Mouse (Mus musculus) gastrocnemius, postnatal 4 days (tissue): Measurements from ENCODE around the gene Gpx4. TPM values are rescaled to one million over a fixed set of nuclear protein-coding genes. Genes with fewer than 3 reads are reported as not detected.
A peak's percentile ranks its signal among the peaks of the same experiment; 100 is the strongest.

Experiments
- DNase-seq, 2 experiments: peaks; one replicate each; pipeline ENCODE4 v3.0.0; 2021 to 2022; ENCODE audit warnings: low spot score in 2 of 2, mixed read lengths in 2 of 2
- total RNA-seq, 2 experiments: library from RNA; stranded (reverse); gene quantifications; 2 replicates each; pipeline ENCODE4 v1.2.3; 2021

The Gpx4 gene
- total RNA-seq, 2 experiments from 2014 or later = 339 to 434 TPM

- DNase-seq = peak in 1 of 2 experiments; percentile 71
Measured at GRCm38 (mm10) chr10:80070837-80071515, 24.0 kb downstream of the Gpx4 start.

DNA sequence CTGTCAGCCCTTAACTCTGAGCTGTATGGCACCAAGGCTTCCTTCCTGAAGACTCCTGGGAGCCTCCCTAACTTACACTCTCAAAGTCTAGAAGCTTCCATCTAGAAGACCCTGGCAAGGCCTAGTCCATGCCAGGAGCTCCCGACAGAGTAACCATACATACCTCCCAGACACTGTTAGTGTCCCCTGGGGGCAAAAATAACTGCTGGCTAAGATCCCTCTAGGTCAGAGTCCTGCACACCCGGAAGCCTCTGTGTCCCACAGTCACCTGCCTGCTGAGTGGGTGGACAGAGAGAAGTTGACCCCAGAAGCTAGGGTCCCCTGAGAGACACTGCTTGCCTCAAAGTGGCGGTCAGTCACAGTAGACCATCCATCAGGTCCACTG, 24.5 kb downstream of the Gpx4 start:
- no peak for DNase-seq

DNA sequence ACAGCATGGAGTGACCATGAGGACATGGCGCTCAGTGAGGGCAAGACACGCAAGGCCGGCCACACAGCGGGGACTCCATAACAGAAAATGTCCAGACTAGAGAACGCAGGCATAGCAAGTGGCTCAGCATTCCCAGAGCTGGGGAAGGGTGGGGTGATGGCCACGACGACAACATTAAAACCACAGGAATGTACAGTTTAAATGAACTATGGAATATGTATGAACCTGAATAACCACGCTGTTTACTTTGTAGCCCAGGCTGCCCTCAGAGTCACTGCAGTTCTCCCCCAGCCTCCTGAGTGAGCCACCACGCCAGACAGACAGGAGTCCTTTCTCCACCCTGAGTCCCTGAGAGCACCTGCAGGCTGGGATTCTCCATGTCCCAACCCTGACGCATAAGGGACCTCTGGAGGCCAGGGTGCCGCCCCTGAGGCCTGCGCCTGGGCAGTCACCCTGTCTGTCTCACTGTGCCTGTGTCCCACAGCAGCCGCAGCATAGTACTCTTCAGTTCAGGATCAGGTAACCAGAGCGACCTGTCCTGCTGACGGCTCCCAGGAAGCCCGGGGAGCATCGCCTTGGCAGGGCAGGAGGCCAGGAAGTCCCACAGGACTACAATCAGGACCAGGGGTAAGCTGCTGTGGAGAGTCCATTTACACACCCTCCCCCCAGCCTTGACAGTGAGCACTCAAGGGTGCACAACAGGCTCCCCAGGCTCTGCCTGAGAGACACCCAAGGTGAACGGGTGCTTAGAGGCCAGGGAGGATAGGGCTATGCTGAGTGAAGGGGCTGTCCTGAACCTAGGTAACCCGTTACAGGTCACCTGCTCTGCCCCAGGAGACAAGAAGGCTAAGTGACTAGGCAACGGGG, 25.9 kb downstream of the Gpx4 start:
- DNase-seq = no peak

- DNase-seq = peak in 1 of 2 experiments; percentile 61
Measured at GRCm38 (mm10) chr10:80074813-80075601, 28.0 kb downstream of the Gpx4 start.

DNA sequence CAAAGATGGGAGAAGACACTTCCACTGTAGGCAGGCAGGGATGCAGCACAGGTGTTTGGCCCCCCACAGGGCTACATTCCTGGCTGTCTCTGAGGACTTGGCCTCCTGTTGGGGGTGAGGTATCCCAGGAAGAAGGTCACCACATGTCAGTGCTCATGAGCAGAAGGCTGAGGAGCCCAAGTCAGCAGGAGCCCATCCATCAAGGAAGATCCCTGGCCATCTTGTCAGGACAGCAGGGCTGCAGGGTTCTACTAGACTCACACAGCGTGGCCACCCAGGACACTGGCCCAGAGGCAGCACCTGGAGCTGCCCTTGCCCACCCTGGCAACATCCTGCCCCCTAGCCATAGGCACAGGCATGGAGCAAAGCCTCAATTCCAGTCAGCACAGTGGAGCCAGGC, 29.0 kb downstream of the Gpx4 start:
- DNase-seq = no peak

DNA sequence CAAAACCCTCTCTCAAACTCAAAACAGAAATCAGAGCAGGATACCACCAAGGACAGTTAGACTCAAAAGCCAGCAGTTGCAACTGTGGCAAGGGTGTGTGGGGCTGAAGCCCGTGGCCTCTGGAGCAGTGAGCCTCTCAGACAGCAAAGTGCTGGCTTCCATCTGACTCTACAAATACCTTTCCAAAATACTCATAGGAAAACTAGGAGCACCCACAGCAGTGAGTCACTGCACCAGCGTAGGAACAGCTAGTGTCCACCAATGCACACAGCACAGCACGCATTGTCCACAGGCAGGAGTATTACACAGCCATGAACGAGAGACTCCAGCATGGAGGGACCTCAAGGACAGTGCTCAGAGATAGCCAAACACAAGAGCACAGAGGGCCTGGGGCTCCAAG, 29.4 kb downstream of the Gpx4 start:
- no peak for DNase-seq

- no peak for DNase-seq
Measured at GRCm38 (mm10) chr10:80077312-80077711, 30.3 kb downstream of the Gpx4 start.

- DNase-seq = no peak
Measured at GRCm38 (mm10) chr10:80078366-80078765, 31.4 kb downstream of the Gpx4 start.

GRCm38 (mm10) chr10:80080396-80081070, 33.6 kb downstream of the Gpx4 start:
- no peak for DNase-seq

- DNase-seq = no peak
Measured at GRCm38 (mm10) chr10:80081075-80081474, 34.1 kb downstream of the Gpx4 start.

GRCm38 (mm10) chr10:80084817-80085487, 38.0 kb downstream of the Gpx4 start:
- peak in 1 of 2 experiments; percentile 37 for DNase-seq

- no peak for DNase-seq
Measured at GRCm38 (mm10) chr10:80086847-80087246, 39.9 kb downstream of the Gpx4 start.

- DNase-seq = no peak
Measured at GRCm38 (mm10) chr10:80087483-80087882, 40.5 kb downstream of the Gpx4 start.

DNA sequence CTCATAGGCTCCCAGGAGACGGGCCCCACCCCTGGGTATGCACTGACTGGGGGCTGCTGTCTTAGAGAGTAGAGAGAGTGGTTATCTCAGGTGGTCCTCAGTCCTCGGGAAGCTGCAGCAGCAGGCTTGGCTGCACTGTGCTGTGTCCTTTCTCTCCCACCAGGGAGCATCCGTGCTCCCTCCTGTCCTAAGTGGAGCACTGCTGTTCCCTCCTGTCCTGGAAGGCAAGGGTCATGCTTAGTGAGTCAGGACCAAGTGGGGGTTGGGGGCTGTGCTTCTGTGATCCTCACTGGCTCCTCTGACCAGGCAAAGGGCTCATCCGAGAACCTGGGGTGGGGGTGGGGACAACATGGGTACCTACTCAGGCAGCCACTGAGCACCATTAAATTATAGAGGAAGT, 42.2 kb downstream of the Gpx4 start:
- no peak for DNase-seq

GRCm38 (mm10) chr10:80091527-80091926, 44.6 kb downstream of the Gpx4 start:
- DNase-seq = peak in 1 of 2 experiments; percentile 40

DNA sequence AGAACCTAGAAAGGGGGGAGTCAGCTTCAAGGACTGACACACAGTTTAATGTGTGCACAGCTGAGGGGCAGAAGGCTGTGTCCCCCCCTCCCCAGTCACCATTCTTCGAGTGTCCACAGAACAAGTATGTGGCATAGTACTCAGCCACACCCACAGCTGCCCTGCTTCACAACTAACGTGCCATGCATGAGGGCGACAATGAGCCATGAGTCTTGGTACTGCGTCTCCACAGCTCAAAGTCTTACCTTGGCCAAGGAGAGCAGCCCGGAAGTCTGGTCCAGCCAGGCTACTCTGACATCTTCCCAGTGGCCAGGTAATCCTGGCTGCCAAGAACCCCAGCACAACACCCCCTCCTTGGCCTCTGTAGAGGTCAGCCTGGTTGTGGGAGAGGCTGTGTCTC, 45.7 kb downstream of the Gpx4 start:
- DNase-seq = no peak

- DNase-seq = no peak
Measured at GRCm38 (mm10) chr10:80094085-80094484, 47.1 kb downstream of the Gpx4 start.

DNA sequence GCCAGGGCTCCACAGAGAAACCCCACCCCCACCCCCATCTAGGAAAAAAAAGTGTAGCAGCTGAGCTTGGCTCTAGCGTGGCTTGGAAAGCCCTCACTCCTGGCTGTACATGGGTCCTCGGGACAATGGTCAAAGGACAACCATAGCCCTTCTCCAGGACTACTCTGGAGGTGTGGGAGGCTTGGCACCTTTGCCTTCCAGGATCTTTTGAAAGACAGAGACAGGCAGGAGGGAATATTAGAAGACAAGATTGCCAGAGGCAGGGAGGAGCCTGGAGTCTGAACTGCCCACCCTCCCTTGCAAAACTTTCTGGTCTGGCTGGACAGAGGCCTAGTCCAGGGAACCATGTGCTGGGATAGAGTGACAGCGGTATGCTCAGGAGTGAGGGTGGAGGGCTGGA, 47.7 kb downstream of the Gpx4 start:
- no peak for DNase-seq

DNA sequence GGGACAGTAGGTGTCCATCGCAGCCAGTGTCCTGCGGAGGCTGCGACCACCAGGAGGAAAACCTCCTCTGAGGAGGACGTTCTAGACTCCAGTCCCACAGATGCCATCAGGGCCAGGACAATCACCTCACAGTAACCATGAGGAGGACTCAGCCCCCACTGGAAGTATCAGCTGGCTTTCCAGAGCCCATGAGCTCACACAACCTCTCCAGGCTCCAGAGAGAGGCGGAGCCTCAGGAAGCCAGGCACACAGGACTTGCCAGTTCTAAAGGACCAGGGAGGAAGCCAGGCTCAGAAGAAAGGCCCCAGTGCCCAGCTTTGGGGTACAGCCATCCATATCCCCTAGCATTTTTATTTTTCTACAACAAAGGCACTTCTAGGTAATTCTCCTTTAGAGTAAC, 48.6 kb downstream of the Gpx4 start:
- no peak for DNase-seq

DNA sequence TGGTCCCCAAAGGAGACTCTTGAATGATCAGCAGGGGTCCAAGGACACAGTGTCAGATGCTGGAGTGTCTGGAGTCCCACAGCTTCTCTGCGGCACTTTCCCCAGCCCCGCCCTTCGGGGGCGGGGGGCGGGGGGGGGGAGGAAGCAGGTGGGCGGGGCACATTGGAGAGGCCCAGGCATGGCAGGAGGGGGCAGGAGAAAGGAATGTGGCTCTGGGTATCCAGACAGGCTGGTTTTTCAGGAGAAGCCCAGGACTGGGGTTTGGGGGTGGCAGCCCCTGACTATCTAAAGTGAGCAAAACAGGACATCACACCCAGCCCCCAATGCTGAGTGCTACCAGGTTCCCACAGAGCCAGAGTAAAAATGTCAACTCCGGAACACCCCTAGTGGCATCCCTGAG, 50.3 kb downstream of the Gpx4 start:
- no peak for DNase-seq

DNA sequence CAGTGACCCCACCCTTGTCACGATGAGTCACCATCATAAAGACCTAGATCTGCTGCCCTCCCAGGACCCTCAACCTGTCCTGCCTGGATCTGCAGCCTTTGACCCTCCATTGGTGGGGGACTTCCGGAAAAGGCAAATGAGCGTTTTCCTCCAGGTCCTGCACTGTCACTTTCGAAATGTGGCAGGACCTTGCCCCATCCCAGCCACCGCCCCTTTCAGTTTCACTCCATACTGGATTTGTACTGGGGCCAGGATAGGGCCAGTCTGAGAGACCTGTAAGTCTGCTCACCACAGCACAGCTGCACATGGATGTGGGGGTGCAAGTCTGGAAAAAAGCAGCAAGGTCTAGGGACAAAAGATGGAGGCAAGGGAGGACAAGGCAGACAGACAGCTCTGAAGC, 51.7 kb downstream of the Gpx4 start:
- no peak for DNase-seq
